10 mouse cellular contexts compared by ENCODE assay signal in genomic region chr19:45013581-45014225, GRCm38 (mm10). TPM values are rescaled to one million over a fixed set of nuclear protein-coding genes. Genes with fewer than 3 reads are reported as not detected.
DNase-seq lines count a peak whose midpoint lies in the region; ATAC-seq and TF ChIP-seq lines count a peak whose summit lies in the region.
"Had no signal": no experiment of that assay in that cellular context is flagged by ENCODE, and none has a peak within 500 bp of the region (broad histone marks: within the 10 kb centered on the region; RNA-seq: fewer than 3 reads in every experiment).

No protein-coding gene starts in this region.

- TF ChIP-seq EP300 in stomach, postnatal 0 days (optimal IDR thresholded peaks at IDR 0.05), result no peak

- peaks cover 36% of the 10 kb centered on the region for H3K36me3 ChIP-seq in heart, embryonic 13.5 days
- peaks cover 39% of the 10 kb centered on the region for H3K36me3 ChIP-seq in midbrain, embryonic 10.5 days
- peaks cover 8% of the 10 kb centered on the region for H3K36me3 ChIP-seq in midbrain, embryonic 16.5 days (ENCODE audit: control insufficient read depth, insufficient read depth, low read length)
- peaks cover 36% of the 10 kb centered on the region for H3K36me3 ChIP-seq in limb, embryonic 10.5 days
- peaks cover 3% of the 10 kb centered on the region; the same call in 1 of the 2 replicates for H3K36me3 ChIP-seq in stomach, postnatal 0 days (ENCODE audit: control insufficient read depth, insufficient read depth, low read length)

- TF ChIP-seq CTCF in stomach, postnatal 0 days (IDR thresholded peaks at IDR 0.05; ENCODE audit: low read depth), result no peak

- H3K4me2 ChIP-seq in heart, embryonic 13.5 days, result peak overlapping the region; percentile 98
- H3K4me2 ChIP-seq in midbrain, embryonic 16.5 days (ENCODE audit: low read length), result no peak overlapping the region
- H3K4me2 ChIP-seq in stomach, postnatal 0 days (replicated peaks; ENCODE audit: low read depth), result peak overlapping the region; percentile 95
- H3K4me2 ChIP-seq: midbrain, embryonic 12.5 days had no signal

- DNase-seq in heart, adult 18-20 months, result no peak
- no peak for DNase-seq in midbrain, embryonic 10.5 days (ENCODE audit: low spot score)
- DNase-seq in limb, embryonic 10.5 days (ENCODE audit: low spot score), result no peak
- peak; percentile 50 for DNase-seq in stomach, postnatal 0 days (ENCODE audit: low spot score)
- no peak for DNase-seq in urinary bladder, adult 2 months (ENCODE audit: low spot score)
- DNase-seq: gastrocnemius, postnatal 10 days had no signal

- WGBS in heart, embryonic 13.5 days, result 61% methylated on average over 6 of the region's 6 CpGs
- WGBS in midbrain, embryonic 10.5 days, result 67% methylated on average over 6 of the region's 6 CpGs
- 70% methylated on average over 6 of the region's 6 CpGs for WGBS in midbrain, embryonic 16.5 days
- WGBS in limb, embryonic 10.5 days, result 39% methylated on average over 6 of the region's 6 CpGs
- WGBS in stomach, postnatal 0 days, result 43% methylated on average over 6 of the region's 6 CpGs

- H3K27ac ChIP-seq in heart, embryonic 13.5 days (replicated peaks), result peak overlapping the region; percentile 100
- H3K27ac ChIP-seq in midbrain, embryonic 10.5 days (replicated peaks), result peak overlapping the region; percentile 0; the same call in 1 of the 2 replicates
- no peak overlapping the region for H3K27ac ChIP-seq in midbrain, embryonic 16.5 days (ENCODE audit: low read length)
- peak overlapping the region; percentile 92 for H3K27ac ChIP-seq in limb, embryonic 10.5 days
- peak overlapping the region; percentile 99 for H3K27ac ChIP-seq in stomach, postnatal 0 days (replicated peaks)

- ATAC-seq in heart, embryonic 13.5 days (ENCODE audit: extremely low read depth, insufficient number of reproducible peaks, low FRiP score, low TSS enrichment), result no peak
- ATAC-seq in midbrain, embryonic 16.5 days, result no peak
- ATAC-seq in stomach, postnatal 0 days (ENCODE audit: low FRiP score, low TSS enrichment), result no peak
- no peak for ATAC-seq in megakaryocyte-erythroid progenitor cell, adult 5-6 weeks (replicated peaks; ENCODE audit: low FRiP score, low TSS enrichment, poor library complexity, severe bottlenecking)

- peaks cover 34% of the 10 kb centered on the region for H3K4me1 ChIP-seq in heart, embryonic 13.5 days
- peaks cover 55% of the 10 kb centered on the region for H3K4me1 ChIP-seq in midbrain, embryonic 10.5 days
- peaks cover 27% of the 10 kb centered on the region for H3K4me1 ChIP-seq in midbrain, embryonic 16.5 days (ENCODE audit: control insufficient read depth, insufficient read depth, low read length)
- peaks cover 58% of the 10 kb centered on the region for H3K4me1 ChIP-seq in limb, embryonic 10.5 days
- peaks cover 5% of the 10 kb centered on the region; the same call in 1 of the 2 replicates for H3K4me1 ChIP-seq in stomach, postnatal 0 days (replicated peaks; ENCODE audit: control insufficient read depth, insufficient read depth)

- no peak overlapping the region for H3K4me3 ChIP-seq in heart, embryonic 13.5 days
- no peak overlapping the region for H3K4me3 ChIP-seq in midbrain, embryonic 10.5 days
- H3K4me3 ChIP-seq in midbrain, embryonic 16.5 days (ENCODE audit: low read depth, low read length), result no peak overlapping the region
- H3K4me3 ChIP-seq in limb, embryonic 10.5 days, result peak overlapping the region; percentile 76; the same call in 1 of the 2 replicates
- no peak overlapping the region for H3K4me3 ChIP-seq in stomach, postnatal 0 days (ENCODE audit: low read depth, low read length)
- H3K4me3 ChIP-seq: midbrain, embryonic 12.5 days had no signal

- no peaks in the 10 kb centered on the region for H3K27me3 ChIP-seq in heart, embryonic 13.5 days (replicated peaks)
- H3K27me3 ChIP-seq in midbrain, embryonic 10.5 days (ENCODE audit: low read depth, poor library complexity, severe bottlenecking), result no peaks in the 10 kb centered on the region
- no peaks in the 10 kb centered on the region for H3K27me3 ChIP-seq in midbrain, embryonic 16.5 days (ENCODE audit: control insufficient read depth, insufficient read depth, low read depth, low read length)
- H3K27me3 ChIP-seq in limb, embryonic 10.5 days (ENCODE audit: low read depth, poor library complexity, severe bottlenecking), result no peaks in the 10 kb centered on the region
- no peaks in the 10 kb centered on the region for H3K27me3 ChIP-seq in stomach, postnatal 0 days (ENCODE audit: control insufficient read depth, insufficient read depth, low read length)

- peak overlapping the region; percentile 98 for H3K9ac ChIP-seq in heart, embryonic 13.5 days
- H3K9ac ChIP-seq in midbrain, embryonic 16.5 days (ENCODE audit: low read depth, low read length), result no peak overlapping the region
- H3K9ac ChIP-seq in stomach, postnatal 0 days (ENCODE audit: low read length), result peak overlapping the region; percentile 45
- H3K9ac ChIP-seq: midbrain, embryonic 12.5 days had no signal

- H3K9me3 ChIP-seq in heart, embryonic 13.5 days, result no peaks in the 10 kb centered on the region
- no peaks in the 10 kb centered on the region for H3K9me3 ChIP-seq in midbrain, embryonic 10.5 days (replicated peaks)
- no peaks in the 10 kb centered on the region for H3K9me3 ChIP-seq in midbrain, embryonic 16.5 days (replicated peaks; ENCODE audit: control insufficient read depth, low read length, poor library complexity, severe bottlenecking)
- no peaks in the 10 kb centered on the region for H3K9me3 ChIP-seq in limb, embryonic 10.5 days (replicated peaks)
- H3K9me3 ChIP-seq in stomach, postnatal 0 days (ENCODE audit: control insufficient read depth, low read length), result no peaks in the 10 kb centered on the region
- H3K9me3 ChIP-seq: midbrain, embryonic 12.5 days had no signal

RNA-seq across cellular contexts. Expression of gene Lzts2, which starts 0.5 kb away (rescaled TPM):
- 39.3 and 39.9 TPM in 2 replicates for polyA plus RNA-seq in heart, embryonic 13.5 days (2015; fragmentation: Nextera tagmentation; extraction: Ambion mirVana)
- 10 to 100 TPM; 55.3 to 58.9 TPM for total RNA-seq in heart, adult 18-20 months (2021)
- polyA plus RNA-seq in midbrain, embryonic 10.5 days (2016; fragmentation: Nextera tagmentation; extraction: Ambion mirVana), result 55.1 and 58.4 TPM in 2 replicates
- polyA plus RNA-seq in midbrain, embryonic 16.5 days (2015; fragmentation: Nextera tagmentation; extraction: Ambion mirVana), result 15.5 and 17.2 TPM in 2 replicates
- polyA plus RNA-seq in limb, embryonic 10.5 days (2016; fragmentation: Nextera tagmentation; extraction: Ambion mirVana), result 87.5 and 90.8 TPM in 2 replicates
- polyA plus RNA-seq in stomach, postnatal 0 days (2015; fragmentation: Nextera tagmentation; extraction: Ambion mirVana), result 40.1 and 45.0 TPM in 2 replicates
- 9.0 and 10.2 TPM in 2 replicates for total RNA-seq in megakaryocyte-erythroid progenitor cell, adult 5-6 weeks (2014; fragmentation: Nextera tagmentation)
- 7.8 and 7.9 TPM in 2 replicates for total RNA-seq in megakaryocyte-erythroid progenitor cell, adult 5-6 weeks (2017)
- polyA plus RNA-seq in urinary bladder, adult 2 months (2012; rRNA removed), result 54.3 and 71.9 TPM in 2 replicates

RNA-seq across cellular contexts. Expression of gene Mrpl43, which starts 7.5 kb away (rescaled TPM):
- polyA plus RNA-seq in heart, embryonic 13.5 days (2015; fragmentation: Nextera tagmentation; extraction: Ambion mirVana), result 55.9 and 62.2 TPM in 2 replicates
- total RNA-seq in heart, adult 18-20 months (2021), result 10 to 100 TPM; 54.3 to 58.2 TPM
- 71.6 and 72.9 TPM in 2 replicates for polyA plus RNA-seq in midbrain, embryonic 10.5 days (2016; fragmentation: Nextera tagmentation; extraction: Ambion mirVana)
- polyA plus RNA-seq in midbrain, embryonic 16.5 days (2015; fragmentation: Nextera tagmentation; extraction: Ambion mirVana), result 88.6 and 92.9 TPM in 2 replicates
- 69.8 and 75.3 TPM in 2 replicates for polyA plus RNA-seq in limb, embryonic 10.5 days (2016; fragmentation: Nextera tagmentation; extraction: Ambion mirVana)
- polyA plus RNA-seq in stomach, postnatal 0 days (2015; fragmentation: Nextera tagmentation; extraction: Ambion mirVana), result 67.2 and 67.3 TPM in 2 replicates
- total RNA-seq in megakaryocyte-erythroid progenitor cell, adult 5-6 weeks (2014; fragmentation: Nextera tagmentation), result 32.2 and 48.4 TPM in 2 replicates
- total RNA-seq in megakaryocyte-erythroid progenitor cell, adult 5-6 weeks (2017), result 26.3 and 29.0 TPM in 2 replicates
- 54.6 and 64.0 TPM in 2 replicates for polyA plus RNA-seq in urinary bladder, adult 2 months (2012; rRNA removed)

RNA-seq across cellular contexts. Expression of gene Twnk, which starts 8.2 kb away (rescaled TPM):
- 16.3 and 16.7 TPM in 2 replicates for polyA plus RNA-seq in heart, embryonic 13.5 days (2015; fragmentation: Nextera tagmentation; extraction: Ambion mirVana)
- 10 to 100 TPM; 32.5 to 32.8 TPM for total RNA-seq in heart, adult 18-20 months (2021)
- polyA plus RNA-seq in midbrain, embryonic 10.5 days (2016; fragmentation: Nextera tagmentation; extraction: Ambion mirVana), result 31.4 and 33.6 TPM in 2 replicates
- polyA plus RNA-seq in midbrain, embryonic 16.5 days (2015; fragmentation: Nextera tagmentation; extraction: Ambion mirVana), result 13.6 and 16.0 TPM in 2 replicates
- polyA plus RNA-seq in limb, embryonic 10.5 days (2016; fragmentation: Nextera tagmentation; extraction: Ambion mirVana), result 39.2 and 45.4 TPM in 2 replicates
- polyA plus RNA-seq in stomach, postnatal 0 days (2015; fragmentation: Nextera tagmentation; extraction: Ambion mirVana), result 7.9 and 8.5 TPM in 2 replicates
- total RNA-seq in megakaryocyte-erythroid progenitor cell, adult 5-6 weeks (2014; fragmentation: Nextera tagmentation), result 32.5 and 37.0 TPM in 2 replicates
- total RNA-seq in megakaryocyte-erythroid progenitor cell, adult 5-6 weeks (2017), result 27.1 and 32.6 TPM in 2 replicates
- polyA plus RNA-seq in urinary bladder, adult 2 months (2012; rRNA removed), result 11.1 and 13.9 TPM in 2 replicates

RNA-seq across cellular contexts. Expression of gene Sema4g, which starts 24.8 kb away (rescaled TPM):
- polyA plus RNA-seq in heart, embryonic 13.5 days (2015; fragmentation: Nextera tagmentation; extraction: Ambion mirVana), result 0.60 and 0.96 TPM in 2 replicates
- total RNA-seq in heart, adult 18-20 months (2021), result under 1 TPM; 0.28 to 0.50 TPM
- polyA plus RNA-seq in midbrain, embryonic 10.5 days (2016; fragmentation: Nextera tagmentation; extraction: Ambion mirVana), result 3.1 and 5.4 TPM in 2 replicates
- 16.5 and 16.9 TPM in 2 replicates for polyA plus RNA-seq in midbrain, embryonic 16.5 days (2015; fragmentation: Nextera tagmentation; extraction: Ambion mirVana)
- polyA plus RNA-seq in limb, embryonic 10.5 days (2016; fragmentation: Nextera tagmentation; extraction: Ambion mirVana), result 3.4 and 5.4 TPM in 2 replicates
- polyA plus RNA-seq in stomach, postnatal 0 days (2015; fragmentation: Nextera tagmentation; extraction: Ambion mirVana), result 1.4 and 1.8 TPM in 2 replicates
- 1.4 TPM in 1 of 2 replicates, not detected in the other for total RNA-seq in megakaryocyte-erythroid progenitor cell, adult 5-6 weeks (2014; fragmentation: Nextera tagmentation)
- not detected in 2 replicates for total RNA-seq in megakaryocyte-erythroid progenitor cell, adult 5-6 weeks (2017)
- 61.6 and 68.4 TPM in 2 replicates for polyA plus RNA-seq in urinary bladder, adult 2 months (2012; rRNA removed)

RNA-seq across cellular contexts. Expression of gene Pdzd7, which starts 31.8 kb away (rescaled TPM):
- polyA plus RNA-seq in heart, embryonic 13.5 days (2015; fragmentation: Nextera tagmentation; extraction: Ambion mirVana), result 0.15 TPM in 1 of 2 replicates, not detected in the other
- not detected for total RNA-seq in heart, adult 18-20 months (2021)
- 0.19 and 0.34 TPM in 2 replicates for polyA plus RNA-seq in midbrain, embryonic 10.5 days (2016; fragmentation: Nextera tagmentation; extraction: Ambion mirVana)
- polyA plus RNA-seq in midbrain, embryonic 16.5 days (2015; fragmentation: Nextera tagmentation; extraction: Ambion mirVana), result 2.9 and 3.9 TPM in 2 replicates
- 0.20 and 0.28 TPM in 2 replicates for polyA plus RNA-seq in limb, embryonic 10.5 days (2016; fragmentation: Nextera tagmentation; extraction: Ambion mirVana)
- polyA plus RNA-seq in stomach, postnatal 0 days (2015; fragmentation: Nextera tagmentation; extraction: Ambion mirVana), result 0.33 TPM in 2 replicates
- not detected in 2 replicates for total RNA-seq in megakaryocyte-erythroid progenitor cell, adult 5-6 weeks (2014; fragmentation: Nextera tagmentation)
- not detected in 2 replicates for total RNA-seq in megakaryocyte-erythroid progenitor cell, adult 5-6 weeks (2017)
- 0.99 and 1.1 TPM in 2 replicates for polyA plus RNA-seq in urinary bladder, adult 2 months (2012; rRNA removed)
